Mouse (Mus musculus) right cerebral cortex, adult 18-20 months (tissue): ENCODE results near the gene Flvcr1.
A peak's percentile ranks its signal among the peaks of the same experiment; 100 is the strongest.

Experiments used
- DNase-seq: peaks from one replicate; pipeline ENCODE4 v3.0.0; 2022; ENCODE audit warnings: mixed read lengths

The Flvcr1 gene

GRCm38 (mm10) chr1:190978511-190979073 is 47.4 kb downstream of the Flvcr1 start:
- DNase-seq, result no peak

- DNase-seq, result no peak
Measured at GRCm38 (mm10) chr1:190978001-190978400, 48.0 kb downstream of the Flvcr1 start.

GRCm38 (mm10) chr1:190976887-190977573 is 48.9 kb downstream of the Flvcr1 start:
- DNase-seq, result no peak

- no peak for DNase-seq
Measured at GRCm38 (mm10) chr1:190974833-190975232, 51.1 kb downstream of the Flvcr1 start.

- DNase-seq, result no peak
Measured at GRCm38 (mm10) chr1:190974191-190974590, 51.8 kb downstream of the Flvcr1 start.

GRCm38 (mm10) chr1:190972612-190973192 is 53.3 kb downstream of the Flvcr1 start:
- peak; percentile 34 for DNase-seq

- DNase-seq, result peak; percentile 25
Measured at GRCm38 (mm10) chr1:190971708-190972610, 54.0 kb downstream of the Flvcr1 start.

GRCm38 (mm10) chr1:190968010-190968409 is 57.9 kb downstream of the Flvcr1 start:
- no peak for DNase-seq

GRCm38 (mm10) chr1:190964992-190965780 is 60.8 kb downstream of the Flvcr1 start:
- DNase-seq, result no peak

GRCm38 (mm10) chr1:190962760-190963159 is 63.2 kb downstream of the Flvcr1 start:
- DNase-seq, result no peak

GRCm38 (mm10) chr1:190958821-190959220 is 67.1 kb downstream of the Flvcr1 start:
- DNase-seq, result no peak
